Mouse (Mus musculus) embryo, embryonic 11 days (tissue): Measurements from ENCODE around the gene Nfkbiz.

Experiments
- DNase-seq: peaks from one replicate; pipeline ENCODE4 v3.0.0-alpha.2; 2015

Gene Nfkbiz

GRCm38 (mm10) chr16:55831451-55831850 is 7.2 kb downstream of the Nfkbiz start:
- no peak for DNase-seq

- peak; percentile 20 for DNase-seq
Observed at GRCm38 (mm10) chr16:55823398-55824155, 15.1 kb downstream of the Nfkbiz start.

- no peak for DNase-seq
Observed at GRCm38 (mm10) chr16:55822741-55823397, 15.8 kb downstream of the Nfkbiz start.

- peak; percentile 94 for DNase-seq
Observed at GRCm38 (mm10) chr16:55821997-55822740, 16.5 kb downstream of the Nfkbiz start.

GRCm38 (mm10) chr16:55821571-55821981 is 17.1 kb downstream of the Nfkbiz start:
- no peak for DNase-seq

- peak; percentile 13 for DNase-seq
Observed at GRCm38 (mm10) chr16:55820916-55821570, 17.7 kb downstream of the Nfkbiz start.

- DNase-seq = peak; percentile 17
Observed at GRCm38 (mm10) chr16:55820161-55820915, 18.4 kb downstream of the Nfkbiz start.

GRCm38 (mm10) chr16:55819186-55819861 is 19.4 kb downstream of the Nfkbiz start:
- no peak for DNase-seq

GRCm38 (mm10) chr16:55817717-55818515 is 20.8 kb downstream of the Nfkbiz start:
- DNase-seq = no peak

GRCm38 (mm10) chr16:55816202-55816941 is 22.3 kb downstream of the Nfkbiz start:
- DNase-seq = no peak

- DNase-seq = no peak
Observed at GRCm38 (mm10) chr16:55815466-55815865, 23.2 kb downstream of the Nfkbiz start.

- no peak for DNase-seq
Observed at GRCm38 (mm10) chr16:55814686-55815085, 24.0 kb downstream of the Nfkbiz start.

- DNase-seq = no peak
Observed at GRCm38 (mm10) chr16:55813916-55814315, 24.8 kb downstream of the Nfkbiz start.

- no peak for DNase-seq
Observed at GRCm38 (mm10) chr16:55811792-55812191, 26.9 kb downstream of the Nfkbiz start.

- no peak for DNase-seq
Observed at GRCm38 (mm10) chr16:55809779-55810514, 28.8 kb downstream of the Nfkbiz start.

- no peak for DNase-seq
Observed at GRCm38 (mm10) chr16:55809345-55809744, 29.4 kb downstream of the Nfkbiz start.

GRCm38 (mm10) chr16:55807505-55807932 is 31.2 kb downstream of the Nfkbiz start:
- no peak for DNase-seq

- no peak for DNase-seq
Observed at GRCm38 (mm10) chr16:55804799-55805198, 33.9 kb downstream of the Nfkbiz start.

- DNase-seq = no peak
Observed at GRCm38 (mm10) chr16:55801629-55802028, 37.1 kb downstream of the Nfkbiz start.
